Mouse (Mus musculus): ENCODE results near the gene Rxfp4.

Gene Rxfp4

GRCm38 (mm10) chr3:88637134-88637533, 15.8 kb downstream of the Rxfp4 start:
- Histone ChIP-seq H3K4me3 (replicated peaks; ENCODE audit: low read length) (no peak overlapping the region), H3K9me3 (ENCODE audit: low read length) (no peaks in the 10 kb centered on the region), H3K36me3 (ENCODE audit: insufficient read depth, low read length) (peaks cover 99% of the 10 kb centered on the region)

DNA sequence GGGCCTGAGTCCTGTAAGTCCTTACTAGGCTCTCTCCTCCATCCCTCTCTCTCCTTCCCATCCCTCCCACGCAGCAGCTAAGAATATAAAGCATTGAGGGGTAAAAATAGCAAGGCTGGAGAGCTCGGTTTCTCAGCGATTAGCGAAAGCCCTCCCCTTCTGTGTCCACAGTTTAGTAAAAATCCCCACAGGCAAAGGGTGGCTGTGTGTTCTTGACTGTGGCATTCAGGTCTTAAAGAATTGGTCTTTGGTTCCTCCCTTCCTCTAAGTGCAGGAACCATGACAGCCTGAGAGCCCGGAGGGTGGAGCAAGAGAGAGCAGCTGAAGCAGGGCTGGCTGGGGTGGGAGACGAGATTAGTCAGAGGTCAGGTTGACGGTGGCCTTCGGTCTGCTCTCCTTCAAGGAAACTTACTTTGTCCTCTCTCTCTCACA, 16.4 kb downstream of the Rxfp4 start:
- H3K9me3 ChIP-seq (ENCODE audit: low read length): no peaks in the 10 kb centered on the region

More at GRCm38 (mm10) chr3:88637134-88637533, 15.8 kb downstream of the Rxfp4 start:
- H3K4me1 ChIP-seq (replicated peaks; ENCODE audit: low read depth, low read length): peaks cover 60% of the 10 kb centered on the region
- TF ChIP-seq NANOG (IDR thresholded peaks at IDR 0.05; ENCODE audit: borderline replicate concordance, low read length) (no peak), CTCF (conservative IDR thresholded peaks at IDR 0.05; ENCODE audit: low read length) (no peak), POU5F1 (IDR thresholded peaks at IDR 0.05; ENCODE audit: borderline replicate concordance, low read length) (no peak)
- H3K27me3 ChIP-seq (ENCODE audit: insufficient read depth, low read length): no peaks in the 10 kb centered on the region

DNA sequence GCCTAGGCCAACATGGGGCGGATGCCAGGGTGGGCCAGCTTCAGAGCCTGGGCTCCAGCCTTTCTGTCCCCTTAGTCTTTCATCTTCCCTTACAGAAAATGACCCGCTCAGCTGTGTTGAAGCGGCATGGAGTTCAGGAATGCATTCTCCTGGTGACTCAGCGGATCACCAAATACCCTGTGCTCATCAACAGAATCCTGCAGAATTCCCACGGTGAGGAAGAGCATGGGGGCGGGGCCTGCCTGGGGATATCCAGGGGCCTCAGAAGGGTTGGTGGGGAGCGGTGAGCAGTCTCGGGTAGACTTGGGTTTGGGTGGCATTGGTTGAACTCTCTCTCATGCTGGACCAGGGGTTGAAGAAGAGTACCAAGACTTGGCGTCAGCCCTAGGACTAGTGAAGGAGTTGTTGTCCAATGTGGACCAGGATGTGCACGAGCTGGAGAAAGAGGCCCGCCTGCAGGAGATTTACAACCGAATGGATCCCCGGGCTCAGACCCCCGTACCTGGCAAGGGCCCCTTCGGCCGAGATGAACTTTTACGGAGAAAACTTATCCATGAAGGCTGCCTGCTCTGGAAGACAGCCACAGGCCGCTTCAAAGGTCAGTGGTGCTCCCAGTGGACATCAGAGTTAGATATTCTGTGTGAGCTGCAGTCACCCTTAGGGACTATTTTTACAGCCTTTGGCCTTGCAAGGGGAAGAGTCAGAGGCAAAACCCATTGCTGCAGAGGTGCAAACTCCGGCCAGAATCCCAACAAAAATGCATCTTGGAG, 17.3 kb downstream of the Rxfp4 start:
- Histone ChIP-seq H3K4me1 (replicated peaks; ENCODE audit: low read depth, low read length) (peaks cover 64% of the 10 kb centered on the region), H3K4me3 (replicated peaks; ENCODE audit: low read length) (peak overlapping the region; percentile 13; the same call in 1 of the 2 replicates), H3K27me3 (ENCODE audit: insufficient read depth, low read length) (no peaks in the 10 kb centered on the region), H3K9me3 (ENCODE audit: low read length) (no peaks in the 10 kb centered on the region), H3K36me3 (ENCODE audit: insufficient read depth, low read length) (peaks cover 99% of the 10 kb centered on the region)
- TF ChIP-seq NANOG (IDR thresholded peaks at IDR 0.05; ENCODE audit: borderline replicate concordance, low read length) (no peak), CTCF (conservative IDR thresholded peaks at IDR 0.05; ENCODE audit: low read length) (no peak), POU5F1 (IDR thresholded peaks at IDR 0.05; ENCODE audit: borderline replicate concordance, low read length) (no peak)

More for the DNA sequence above, 16.4 kb downstream of the Rxfp4 start:
- H3K4me3 ChIP-seq (replicated peaks; ENCODE audit: low read length): no peak overlapping the region
- H3K36me3 ChIP-seq (ENCODE audit: insufficient read depth, low read length): peaks cover 99% of the 10 kb centered on the region
- H3K27me3 ChIP-seq (ENCODE audit: insufficient read depth, low read length): no peaks in the 10 kb centered on the region
- peaks cover 60% of the 10 kb centered on the region for H3K4me1 ChIP-seq (replicated peaks; ENCODE audit: low read depth, low read length)
- TF ChIP-seq CTCF (conservative IDR thresholded peaks at IDR 0.05; ENCODE audit: low read length) (no peak), POU5F1 (IDR thresholded peaks at IDR 0.05; ENCODE audit: borderline replicate concordance, low read length) (no peak), NANOG (IDR thresholded peaks at IDR 0.05; ENCODE audit: borderline replicate concordance, low read length) (no peak)

GRCm38 (mm10) chr3:88633056-88633455, 19.9 kb downstream of the Rxfp4 start:
- no peaks in the 10 kb centered on the region for H3K9me3 ChIP-seq (ENCODE audit: low read length)
- TF ChIP-seq POU5F1 (IDR thresholded peaks at IDR 0.05; ENCODE audit: borderline replicate concordance, low read length) (no peak), CTCF (conservative IDR thresholded peaks at IDR 0.05; ENCODE audit: low read length) (no peak), NANOG (IDR thresholded peaks at IDR 0.05; ENCODE audit: borderline replicate concordance, low read length) (no peak)
- H3K4me1 ChIP-seq (replicated peaks; ENCODE audit: low read depth, low read length): peaks cover 90% of the 10 kb centered on the region
- peaks cover 98% of the 10 kb centered on the region for H3K36me3 ChIP-seq (ENCODE audit: insufficient read depth, low read length)
- no peaks in the 10 kb centered on the region for H3K27me3 ChIP-seq (ENCODE audit: insufficient read depth, low read length)
- no peak overlapping the region for H3K4me3 ChIP-seq (replicated peaks; ENCODE audit: low read length)

- TF ChIP-seq POU5F1 (IDR thresholded peaks at IDR 0.05; ENCODE audit: borderline replicate concordance, low read length): no peak
- TF ChIP-seq CTCF (conservative IDR thresholded peaks at IDR 0.05; ENCODE audit: low read length): peak; percentile 26
- Histone ChIP-seq H3K4me3 (replicated peaks; ENCODE audit: low read length) (peak overlapping the region; percentile 23; the same call in 1 of the 2 replicates), H3K36me3 (ENCODE audit: insufficient read depth, low read length) (peaks cover 96% of the 10 kb centered on the region), H3K9me3 (ENCODE audit: low read length) (no peaks in the 10 kb centered on the region), H3K4me1 (replicated peaks; ENCODE audit: low read depth, low read length) (peaks cover 98% of the 10 kb centered on the region), H3K27me3 (ENCODE audit: insufficient read depth, low read length) (no peaks in the 10 kb centered on the region)
These were observed 20.9 kb downstream of the Rxfp4 start for GRCm38 (mm10) chr3:88631921-88632587.

DNA sequence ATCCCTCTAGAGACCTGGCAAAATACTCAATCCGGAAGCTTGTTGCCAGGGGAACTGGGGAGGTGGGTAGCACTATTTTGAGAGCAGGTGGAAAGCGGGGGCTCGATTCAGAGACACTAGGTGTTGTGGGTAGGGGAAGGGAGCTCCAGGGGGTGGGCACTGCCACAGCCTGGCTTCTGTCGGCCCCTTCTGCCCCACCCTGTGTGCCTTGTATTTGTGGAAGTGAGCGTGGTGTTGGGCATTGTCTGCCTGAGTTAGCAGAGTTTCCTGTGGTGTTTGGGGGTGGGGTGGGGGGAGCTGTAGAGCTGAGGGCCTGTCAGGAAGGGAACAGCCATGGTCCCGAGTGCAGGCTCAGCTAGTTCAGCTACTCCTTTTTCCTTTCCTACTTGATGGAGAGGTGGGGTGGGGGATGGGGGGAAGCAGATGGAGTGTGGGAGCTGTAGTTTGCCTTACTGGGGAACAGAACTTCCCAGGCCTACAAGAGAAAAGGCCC, 22.0 kb downstream of the Rxfp4 start:
- H3K9me3 ChIP-seq (ENCODE audit: low read length): no peaks in the 10 kb centered on the region
- peak overlapping the region; percentile 41; the same call in 1 of the 2 replicates for H3K4me3 ChIP-seq (replicated peaks; ENCODE audit: low read length)
- no peaks in the 10 kb centered on the region for H3K27me3 ChIP-seq (ENCODE audit: insufficient read depth, low read length)
- H3K36me3 ChIP-seq (ENCODE audit: insufficient read depth, low read length): peaks cover 94% of the 10 kb centered on the region
- TF ChIP-seq CTCF (conservative IDR thresholded peaks at IDR 0.05; ENCODE audit: low read length) (no peak), NANOG (IDR thresholded peaks at IDR 0.05; ENCODE audit: borderline replicate concordance, low read length) (no peak), POU5F1 (IDR thresholded peaks at IDR 0.05; ENCODE audit: borderline replicate concordance, low read length) (no peak)
- H3K4me1 ChIP-seq (replicated peaks; ENCODE audit: low read depth, low read length): peaks cover 98% of the 10 kb centered on the region

- H3K4me3 ChIP-seq (replicated peaks; ENCODE audit: low read length): peak overlapping the region; percentile 35; the same call in 1 of the 2 replicates
- H3K36me3 ChIP-seq (ENCODE audit: insufficient read depth, low read length): peaks cover 93% of the 10 kb centered on the region
- H3K9me3 ChIP-seq (ENCODE audit: low read length): no peaks in the 10 kb centered on the region
- TF ChIP-seq CTCF (conservative IDR thresholded peaks at IDR 0.05; ENCODE audit: low read length): no peak
- H3K4me1 ChIP-seq (replicated peaks; ENCODE audit: low read depth, low read length): peaks cover 98% of the 10 kb centered on the region
- H3K27me3 ChIP-seq (ENCODE audit: insufficient read depth, low read length): no peaks in the 10 kb centered on the region
These were observed 22.9 kb downstream of the Rxfp4 start for GRCm38 (mm10) chr3:88630018-88630417.

- Histone ChIP-seq H3K9me3 (ENCODE audit: low read length) (no peaks in the 10 kb centered on the region), H3K4me1 (replicated peaks; ENCODE audit: low read depth, low read length) (peaks cover 98% of the 10 kb centered on the region), H3K36me3 (ENCODE audit: insufficient read depth, low read length) (peaks cover 93% of the 10 kb centered on the region), H3K27me3 (ENCODE audit: insufficient read depth, low read length) (no peaks in the 10 kb centered on the region), H3K4me3 (replicated peaks; ENCODE audit: low read length) (0 out of 2 replicates have a peak overlapping the region, but pooled peaks have one; percentile 35)
- TF ChIP-seq CTCF (conservative IDR thresholded peaks at IDR 0.05; ENCODE audit: low read length) (no peak), NANOG (IDR thresholded peaks at IDR 0.05; ENCODE audit: borderline replicate concordance, low read length) (no peak), POU5F1 (IDR thresholded peaks at IDR 0.05; ENCODE audit: borderline replicate concordance, low read length) (no peak)
These were observed 23.7 kb downstream of the Rxfp4 start for GRCm38 (mm10) chr3:88629244-88629643.

All from E14TG2a.4 (cell line).